Mouse (Mus musculus): ENCODE results near the gene Plxna2. TPM values are rescaled to one million over a fixed set of nuclear protein-coding genes. Genes with fewer than 3 reads are reported as not detected.
A peak's percentile ranks its signal among the peaks of the same experiment; 100 is the strongest.

Plxna2 gene
- polyA plus RNA-seq, 1 experiment, result 3.6 TPM

- H3K27ac ChIP-seq (ENCODE audit: insufficient read depth, low read depth, low read length), result no peak overlapping the region
- H3K4me1 ChIP-seq (ENCODE audit: control insufficient read depth, insufficient read depth, low read length), result peaks cover 16% of the 10 kb centered on the region
- TF ChIP-seq POLR2A (IDR thresholded peaks at IDR 0.05; ENCODE audit: borderline replicate concordance, low read depth, low read length) (no peak), CTCF (IDR thresholded peaks at IDR 0.05; ENCODE audit: low read depth, low read length) (no peak)
- no peak overlapping the region for H3K4me3 ChIP-seq (ENCODE audit: insufficient read depth, low read length)
These were observed 155.9 kb downstream of the Plxna2 start for GRCm38 (mm10) chr1:194773899-194774298.

- H3K4me3 ChIP-seq (ENCODE audit: insufficient read depth, low read length), result no peak overlapping the region
- TF ChIP-seq CTCF (IDR thresholded peaks at IDR 0.05; ENCODE audit: low read depth, low read length) (no peak), POLR2A (IDR thresholded peaks at IDR 0.05; ENCODE audit: borderline replicate concordance, low read depth, low read length) (no peak)
- no peak overlapping the region for H3K27ac ChIP-seq (ENCODE audit: insufficient read depth, low read depth, low read length)
- peaks cover 16% of the 10 kb centered on the region for H3K4me1 ChIP-seq (ENCODE audit: control insufficient read depth, insufficient read depth, low read length)
These were observed 156.3 kb downstream of the Plxna2 start for GRCm38 (mm10) chr1:194774350-194774749.

- Histone ChIP-seq H3K4me3 (ENCODE audit: insufficient read depth, low read length) (no peak overlapping the region), H3K27ac (ENCODE audit: insufficient read depth, low read depth, low read length) (no peak overlapping the region), H3K4me1 (ENCODE audit: control insufficient read depth, insufficient read depth, low read length) (peaks cover 16% of the 10 kb centered on the region)
- no peak for TF ChIP-seq POLR2A (IDR thresholded peaks at IDR 0.05; ENCODE audit: borderline replicate concordance, low read depth, low read length)
- no peak for TF ChIP-seq CTCF (IDR thresholded peaks at IDR 0.05; ENCODE audit: low read depth, low read length)
These were observed 156.7 kb downstream of the Plxna2 start for GRCm38 (mm10) chr1:194774754-194775153.

GRCm38 (mm10) chr1:194775656-194776374 is 157.8 kb downstream of the Plxna2 start:
- Histone ChIP-seq H3K4me1 (ENCODE audit: control insufficient read depth, insufficient read depth, low read length) (peaks cover 16% of the 10 kb centered on the region), H3K27ac (ENCODE audit: insufficient read depth, low read depth, low read length) (peak overlapping the region; percentile 69)
- TF ChIP-seq POLR2A (IDR thresholded peaks at IDR 0.05; ENCODE audit: borderline replicate concordance, low read depth, low read length) (no peak), CTCF (IDR thresholded peaks at IDR 0.05; ENCODE audit: low read depth, low read length) (no peak)

GRCm38 (mm10) chr1:194776510-194777244 is 158.7 kb downstream of the Plxna2 start:
- Histone ChIP-seq H3K27ac (ENCODE audit: insufficient read depth, low read depth, low read length) (no peak overlapping the region), H3K4me1 (ENCODE audit: control insufficient read depth, insufficient read depth, low read length) (peaks cover 16% of the 10 kb centered on the region), H3K4me3 (ENCODE audit: insufficient read depth, low read length) (no peak overlapping the region)
- TF ChIP-seq CTCF (IDR thresholded peaks at IDR 0.05; ENCODE audit: low read depth, low read length) (no peak), POLR2A (IDR thresholded peaks at IDR 0.05; ENCODE audit: borderline replicate concordance, low read depth, low read length) (no peak)

More at GRCm38 (mm10) chr1:194775656-194776374, 157.8 kb downstream of the Plxna2 start:
- no peak overlapping the region for H3K4me3 ChIP-seq (ENCODE audit: insufficient read depth, low read length)

- no peak overlapping the region for H3K4me3 ChIP-seq (ENCODE audit: insufficient read depth, low read length)
- H3K4me1 ChIP-seq (ENCODE audit: control insufficient read depth, insufficient read depth, low read length), result peaks cover 16% of the 10 kb centered on the region
- no peak overlapping the region for H3K27ac ChIP-seq (ENCODE audit: insufficient read depth, low read depth, low read length)
- TF ChIP-seq CTCF (IDR thresholded peaks at IDR 0.05; ENCODE audit: low read depth, low read length) (no peak), POLR2A (IDR thresholded peaks at IDR 0.05; ENCODE audit: borderline replicate concordance, low read depth, low read length) (no peak)
These were observed 159.6 kb downstream of the Plxna2 start for GRCm38 (mm10) chr1:194777608-194778007.

GRCm38 (mm10) chr1:194780392-194780791 is 162.4 kb downstream of the Plxna2 start:
- H3K27ac ChIP-seq (ENCODE audit: insufficient read depth, low read depth, low read length), result no peak overlapping the region
- no peak overlapping the region for H3K4me3 ChIP-seq (ENCODE audit: insufficient read depth, low read length)
- peaks cover 10% of the 10 kb centered on the region for H3K4me1 ChIP-seq (ENCODE audit: control insufficient read depth, insufficient read depth, low read length)
- TF ChIP-seq POLR2A (IDR thresholded peaks at IDR 0.05; ENCODE audit: borderline replicate concordance, low read depth, low read length) (no peak), CTCF (IDR thresholded peaks at IDR 0.05; ENCODE audit: low read depth, low read length) (no peak)

GRCm38 (mm10) chr1:194780794-194781390 is 162.9 kb downstream of the Plxna2 start:
- Histone ChIP-seq H3K4me1 (ENCODE audit: control insufficient read depth, insufficient read depth, low read length) (peaks cover 9% of the 10 kb centered on the region), H3K4me3 (ENCODE audit: insufficient read depth, low read length) (no peak overlapping the region), H3K27ac (ENCODE audit: insufficient read depth, low read depth, low read length) (no peak overlapping the region)
- TF ChIP-seq CTCF (IDR thresholded peaks at IDR 0.05; ENCODE audit: low read depth, low read length) (no peak), POLR2A (IDR thresholded peaks at IDR 0.05; ENCODE audit: borderline replicate concordance, low read depth, low read length) (no peak)

GRCm38 (mm10) chr1:194781556-194781955 is 163.5 kb downstream of the Plxna2 start:
- Histone ChIP-seq H3K4me3 (ENCODE audit: insufficient read depth, low read length) (no peak overlapping the region), H3K27ac (ENCODE audit: insufficient read depth, low read depth, low read length) (no peak overlapping the region), H3K4me1 (ENCODE audit: control insufficient read depth, insufficient read depth, low read length) (peaks cover 4% of the 10 kb centered on the region)
- TF ChIP-seq CTCF (IDR thresholded peaks at IDR 0.05; ENCODE audit: low read depth, low read length), result no peak

- Histone ChIP-seq H3K4me3 (ENCODE audit: insufficient read depth, low read length) (no peak overlapping the region), H3K4me1 (ENCODE audit: control insufficient read depth, insufficient read depth, low read length) (no peaks in the 10 kb centered on the region), H3K27ac (ENCODE audit: insufficient read depth, low read depth, low read length) (no peak overlapping the region)
- TF ChIP-seq CTCF (IDR thresholded peaks at IDR 0.05; ENCODE audit: low read depth, low read length), result no peak
- TF ChIP-seq POLR2A (IDR thresholded peaks at IDR 0.05; ENCODE audit: borderline replicate concordance, low read depth, low read length), result no peak
These were observed 164.3 kb downstream of the Plxna2 start for GRCm38 (mm10) chr1:194782325-194782724.
